Mouse (Mus musculus) stomach, postnatal 0 days (tissue): ENCODE results near the gene Gucd1.

Source experiments
- CTCF ChIP-seq: IDR thresholded peaks from 2 replicates; pipeline ENCODE4 v1.5.1; 2016; ENCODE audit warnings: antibody characterized with exemption, low read depth, mild to moderate bottlenecking, moderate library complexity
- EP300 ChIP-seq: optimal IDR thresholded peaks from 2 replicates; pipeline ENCODE3; 2016; ENCODE audit warnings: antibody characterized with exemption

DNA sequence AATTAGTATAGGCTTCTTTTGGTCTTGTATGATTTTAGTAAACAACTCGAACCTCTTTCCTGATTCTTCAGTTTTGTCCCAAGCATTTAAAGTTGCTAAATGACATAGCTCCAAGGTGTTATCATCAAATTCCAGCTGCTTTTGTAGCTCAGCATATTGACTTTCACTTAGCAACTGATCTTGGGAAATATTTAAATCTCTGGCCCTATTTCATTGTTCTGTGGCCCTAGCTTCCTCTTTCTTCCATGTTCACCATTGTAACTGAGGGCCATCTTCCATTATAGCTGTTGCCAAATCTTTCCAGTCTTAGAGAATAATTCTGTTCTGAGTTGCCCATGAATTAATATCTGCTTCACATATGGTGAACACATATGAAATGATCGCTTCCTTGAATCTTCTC is 27.0 kb downstream of the Gucd1 start:
- no peak for TF ChIP-seq CTCF
- no peak for TF ChIP-seq EP300
